Mouse (Mus musculus): ENCODE measurements around the gene Wnk4. TPM values are rescaled to one million over a fixed set of nuclear protein-coding genes. Genes with fewer than 3 reads are reported as not detected.

Wnk4 gene
- polyA plus RNA-seq, 1 experiment from 2014 or later, result 2.4 TPM

- WGBS, result under 1% methylated on average over 30 of the region's 30 CpGs
- Histone ChIP-seq H3K4me1 (ENCODE audit: control insufficient read depth, insufficient read depth, low read length) (peaks cover 22% of the 10 kb centered on the region), H3K36me3 (replicated peaks; ENCODE audit: control insufficient read depth, insufficient read depth, low read depth, low read length) (no peaks in the 10 kb centered on the region), H3K9ac (replicated peaks; ENCODE audit: low read length) (peak overlapping the region; percentile 70), H3K4me3 (ENCODE audit: low read depth, low read length) (peak overlapping the region; percentile 46), H3K27ac (replicated peaks; ENCODE audit: low read depth, low read length) (peak overlapping the region; percentile 29; the same call in 1 of the 2 replicates), H3K4me2 (ENCODE audit: low read depth, low read length) (peak overlapping the region; percentile 96), H3K27me3 (ENCODE audit: control insufficient read depth, insufficient read depth, low read length) (peaks cover 33% of the 10 kb centered on the region), H3K9me3 (replicated peaks; ENCODE audit: control insufficient read depth, low read length) (no peaks in the 10 kb centered on the region)
- DNase-seq (ENCODE audit: low spot score) (no peak), ATAC-seq (replicated peaks; ENCODE audit: insufficient number of reproducible peaks, low FRiP score, low TSS enrichment, low read depth) (no peak)
Observed at GRCm38 (mm10) chr11:101260826-101261380, 536 bp downstream of the Wnk4 start.

- no peak for ATAC-seq (replicated peaks; ENCODE audit: insufficient number of reproducible peaks, low FRiP score, low TSS enrichment, low read depth)
- H3K27me3 ChIP-seq (ENCODE audit: control insufficient read depth, insufficient read depth, low read length), result peaks cover 33% of the 10 kb centered on the region
- H3K4me1 ChIP-seq (ENCODE audit: control insufficient read depth, insufficient read depth, low read length), result peaks cover 22% of the 10 kb centered on the region
- no peak overlapping the region for H3K27ac ChIP-seq (replicated peaks; ENCODE audit: low read depth, low read length)
- DNase-seq (ENCODE audit: low spot score), result no peak
- WGBS, result 2% methylated on average over 24 of the region's 24 CpGs
- H3K9ac ChIP-seq (replicated peaks; ENCODE audit: low read length), result no peak overlapping the region
- H3K4me3 ChIP-seq (ENCODE audit: low read depth, low read length), result peak overlapping the region; percentile 21
- no peaks in the 10 kb centered on the region for H3K9me3 ChIP-seq (replicated peaks; ENCODE audit: control insufficient read depth, low read length)
- no peaks in the 10 kb centered on the region for H3K36me3 ChIP-seq (replicated peaks; ENCODE audit: control insufficient read depth, insufficient read depth, low read depth, low read length)
- H3K4me2 ChIP-seq (ENCODE audit: low read depth, low read length), result peak overlapping the region; percentile 25
Observed at GRCm38 (mm10) chr11:101262272-101262967, 2.1 kb downstream of the Wnk4 start.

GRCm38 (mm10) chr11:101263138-101263988, 3.0 kb downstream of the Wnk4 start:
- H3K27me3 ChIP-seq (ENCODE audit: control insufficient read depth, insufficient read depth, low read length), result peaks cover 33% of the 10 kb centered on the region
- ATAC-seq (replicated peaks; ENCODE audit: insufficient number of reproducible peaks, low FRiP score, low TSS enrichment, low read depth) (no peak), DNase-seq (ENCODE audit: low spot score) (no peak)
- no peak overlapping the region for H3K4me3 ChIP-seq (ENCODE audit: low read depth, low read length)
- peaks cover 22% of the 10 kb centered on the region for H3K4me1 ChIP-seq (ENCODE audit: control insufficient read depth, insufficient read depth, low read length)
- WGBS, result 3% methylated on average over 32 of the region's 32 CpGs
- H3K36me3 ChIP-seq (replicated peaks; ENCODE audit: control insufficient read depth, insufficient read depth, low read depth, low read length), result no peaks in the 10 kb centered on the region
- H3K27ac ChIP-seq (replicated peaks; ENCODE audit: low read depth, low read length), result no peak overlapping the region
- H3K9me3 ChIP-seq (replicated peaks; ENCODE audit: control insufficient read depth, low read length), result no peaks in the 10 kb centered on the region
- H3K9ac ChIP-seq (replicated peaks; ENCODE audit: low read length), result no peak overlapping the region
- H3K4me2 ChIP-seq (ENCODE audit: low read depth, low read length), result no peak overlapping the region

GRCm38 (mm10) chr11:101263989-101264280, 3.6 kb downstream of the Wnk4 start:
- no peak overlapping the region for H3K9ac ChIP-seq (replicated peaks; ENCODE audit: low read length)
- H3K4me1 ChIP-seq (ENCODE audit: control insufficient read depth, insufficient read depth, low read length), result peaks cover 22% of the 10 kb centered on the region
- DNase-seq (ENCODE audit: low spot score) (no peak), ATAC-seq (replicated peaks; ENCODE audit: insufficient number of reproducible peaks, low FRiP score, low TSS enrichment, low read depth) (no peak)
- 9% methylated on average over 3 of the region's 3 CpGs for WGBS
- H3K27me3 ChIP-seq (ENCODE audit: control insufficient read depth, insufficient read depth, low read length), result peaks cover 33% of the 10 kb centered on the region
- H3K27ac ChIP-seq (replicated peaks; ENCODE audit: low read depth, low read length), result no peak overlapping the region
- H3K4me3 ChIP-seq (ENCODE audit: low read depth, low read length), result no peak overlapping the region
- H3K36me3 ChIP-seq (replicated peaks; ENCODE audit: control insufficient read depth, insufficient read depth, low read depth, low read length), result no peaks in the 10 kb centered on the region
- no peaks in the 10 kb centered on the region for H3K9me3 ChIP-seq (replicated peaks; ENCODE audit: control insufficient read depth, low read length)
- H3K4me2 ChIP-seq (ENCODE audit: low read depth, low read length), result no peak overlapping the region

GRCm38 (mm10) chr11:101264954-101265471, 4.6 kb downstream of the Wnk4 start:
- no peak for ATAC-seq (replicated peaks; ENCODE audit: insufficient number of reproducible peaks, low FRiP score, low TSS enrichment, low read depth)
- 3% methylated on average over 31 of the region's 31 CpGs for WGBS
- peak overlapping the region; percentile 50 for H3K9ac ChIP-seq (replicated peaks; ENCODE audit: low read length)
- peaks cover 33% of the 10 kb centered on the region for H3K27me3 ChIP-seq (ENCODE audit: control insufficient read depth, insufficient read depth, low read length)
- DNase-seq (ENCODE audit: low spot score), result peak; percentile 42
- no peaks in the 10 kb centered on the region for H3K36me3 ChIP-seq (replicated peaks; ENCODE audit: control insufficient read depth, insufficient read depth, low read depth, low read length)
- no peaks in the 10 kb centered on the region for H3K9me3 ChIP-seq (replicated peaks; ENCODE audit: control insufficient read depth, low read length)
- no peak overlapping the region for H3K27ac ChIP-seq (replicated peaks; ENCODE audit: low read depth, low read length)
- peaks cover 15% of the 10 kb centered on the region for H3K4me1 ChIP-seq (ENCODE audit: control insufficient read depth, insufficient read depth, low read length)
- peak overlapping the region; percentile 63 for H3K4me2 ChIP-seq (ENCODE audit: low read depth, low read length)
- H3K4me3 ChIP-seq (ENCODE audit: low read depth, low read length), result peak overlapping the region; percentile 34

- Histone ChIP-seq H3K4me3 (ENCODE audit: low read depth, low read length) (no peak overlapping the region), H3K9me3 (replicated peaks; ENCODE audit: control insufficient read depth, low read length) (no peaks in the 10 kb centered on the region), H3K9ac (replicated peaks; ENCODE audit: low read length) (no peak overlapping the region), H3K4me1 (ENCODE audit: control insufficient read depth, insufficient read depth, low read length) (peaks cover 15% of the 10 kb centered on the region), H3K4me2 (ENCODE audit: low read depth, low read length) (no peak overlapping the region), H3K36me3 (replicated peaks; ENCODE audit: control insufficient read depth, insufficient read depth, low read depth, low read length) (no peaks in the 10 kb centered on the region), H3K27me3 (ENCODE audit: control insufficient read depth, insufficient read depth, low read length) (peaks cover 33% of the 10 kb centered on the region), H3K27ac (replicated peaks; ENCODE audit: low read depth, low read length) (no peak overlapping the region)
- 18% methylated on average over 6 of the region's 6 CpGs for WGBS
- ATAC-seq (replicated peaks; ENCODE audit: insufficient number of reproducible peaks, low FRiP score, low TSS enrichment, low read depth) (no peak), DNase-seq (ENCODE audit: low spot score) (no peak)
Observed at GRCm38 (mm10) chr11:101265906-101266305, 5.5 kb downstream of the Wnk4 start.

- Histone ChIP-seq H3K4me1 (ENCODE audit: control insufficient read depth, insufficient read depth, low read length) (peaks cover 5% of the 10 kb centered on the region), H3K9me3 (replicated peaks; ENCODE audit: control insufficient read depth, low read length) (no peaks in the 10 kb centered on the region), H3K27ac (replicated peaks; ENCODE audit: low read depth, low read length) (no peak overlapping the region), H3K9ac (replicated peaks; ENCODE audit: low read length) (no peak overlapping the region), H3K27me3 (ENCODE audit: control insufficient read depth, insufficient read depth, low read length) (peaks cover 8% of the 10 kb centered on the region), H3K36me3 (replicated peaks; ENCODE audit: control insufficient read depth, insufficient read depth, low read depth, low read length) (no peaks in the 10 kb centered on the region), H3K4me3 (ENCODE audit: low read depth, low read length) (no peak overlapping the region), H3K4me2 (ENCODE audit: low read depth, low read length) (no peak overlapping the region)
- DNase-seq (ENCODE audit: low spot score), result peak; percentile 43
- ATAC-seq (replicated peaks; ENCODE audit: insufficient number of reproducible peaks, low FRiP score, low TSS enrichment, low read depth), result no peak
- 27% methylated on average over 10 of the region's 10 CpGs for WGBS
Observed at GRCm38 (mm10) chr11:101269577-101270116, 9.3 kb downstream of the Wnk4 start.
